Mouse (Mus musculus) testis, adult 2 months (tissue): ENCODE measurements around the gene Cep131. TPM values are rescaled to one million over a fixed set of nuclear protein-coding genes. Genes with fewer than 3 reads are reported as not detected.

Source experiments
- H3K27ac ChIP-seq: fragments of 200-500 bp; 2 replicates; pipeline ENCODE4 v1.5.1; 2012; ENCODE audit warnings: low read depth, low read length; ENCODE audit not compliant: control insufficient read depth, insufficient read depth
- H3K27me3 ChIP-seq: fragments of 200-500 bp; 2 replicates; pipeline ENCODE4 v1.6.1; 2012; ENCODE audit warnings: mild to moderate bottlenecking, low read length, moderate library complexity; ENCODE audit not compliant: control insufficient read depth, insufficient read depth
- H3K36me3 ChIP-seq: fragments of 200-500 bp; 2 replicates; pipeline ENCODE4 v1.6.1; 2012; ENCODE audit warnings: mild to moderate bottlenecking, low read length; ENCODE audit not compliant: control insufficient read depth, insufficient read depth
- H3K4me1 ChIP-seq: fragments of 200-500 bp; 2 replicates; pipeline ENCODE4 v1.6.1; 2012; ENCODE audit warnings: low read length; ENCODE audit not compliant: control insufficient read depth, insufficient read depth
- H3K4me3 ChIP-seq: fragments of 200-500 bp; 2 replicates; pipeline ENCODE4 v1.5.1; 2012; ENCODE audit warnings: low read depth, mild to moderate bottlenecking, low read length, moderate library complexity, mixed read lengths; ENCODE audit not compliant: control insufficient read depth
- CTCF ChIP-seq: fragments of 200-500 bp; IDR thresholded peaks from 2 replicates; pipeline ENCODE4 v1.5.1; 2012; ENCODE audit warnings: low read depth, mild to moderate bottlenecking, inconsistent platforms, low read length, moderate library complexity; ENCODE audit not compliant: control insufficient read depth, insufficient read depth, insufficient replicate concordance
- POLR2A ChIP-seq: fragments of 200-500 bp; IDR thresholded peaks from 2 replicates; pipeline ENCODE4 v1.6.1; 2012; ENCODE audit warnings: low read depth, mild to moderate bottlenecking, inconsistent platforms, low read length, moderate library complexity; ENCODE audit not compliant: control insufficient read depth
- polyA plus RNA-seq: library from polyadenylated mRNA; depleted of rRNA; stranded (reverse); fragments of >200 nt; gene quantifications from 2 replicates; pipeline ENCODE4 v1.2.3, GENCODE M21; 2012; rRNA removed

Cep131 gene
- 41.3 and 44.7 TPM in 2 replicates for polyA plus RNA-seq

DNA sequence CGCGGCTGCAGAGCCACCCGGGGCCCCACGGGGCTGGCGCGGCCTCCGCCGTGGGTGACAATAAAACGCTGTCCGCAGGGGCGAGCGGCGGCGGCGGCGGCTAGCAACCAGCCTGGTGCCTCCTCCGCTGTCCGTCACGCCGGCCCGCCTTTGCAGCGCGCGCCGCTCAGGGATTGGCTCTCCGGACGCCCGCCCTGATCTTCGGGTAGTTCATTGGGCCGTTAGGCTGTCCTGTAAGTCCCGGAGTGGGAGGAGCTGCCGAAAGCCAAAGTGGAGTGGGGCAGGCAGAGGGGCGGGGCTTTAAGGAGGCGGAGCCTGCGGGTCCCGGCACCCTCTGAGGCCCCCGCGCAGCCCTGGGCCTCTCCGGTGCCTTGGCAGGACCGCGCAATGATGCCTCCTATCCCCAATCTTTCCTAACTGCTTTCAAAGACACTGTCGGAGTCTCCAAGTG, at the start of gene Cep131:
Cep131 (minus strand) TSS at position 126 of the 451 bp plus-strand sequence.
- H3K27ac ChIP-seq = peak within 1 kb of the TSS; percentile 39
- peak within 1 kb of the TSS; percentile 85 for H3K4me3 ChIP-seq

DNA sequence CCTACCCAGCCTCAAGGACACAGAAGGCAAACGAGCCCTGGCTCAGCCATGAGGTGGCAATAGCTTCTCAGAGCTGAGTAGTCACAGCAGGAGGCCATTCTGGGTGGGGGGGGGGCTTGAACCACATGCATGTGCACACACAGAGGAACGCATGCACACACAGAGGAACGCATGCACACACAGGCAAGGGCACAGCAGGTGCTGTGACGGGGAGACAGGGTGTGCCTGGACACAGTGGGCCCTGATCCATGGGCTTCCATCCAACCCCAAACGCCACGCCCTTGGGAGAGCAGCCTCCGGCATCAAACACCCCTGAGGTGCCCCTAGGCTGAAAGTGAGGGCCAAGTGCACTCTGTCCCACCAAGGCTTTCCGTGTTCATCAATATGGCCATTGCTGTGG, 49.6 kb upstream of the Cep131 start:
- Histone ChIP-seq H3K36me3 (peaks cover under 1% of the 10 kb centered on the region; the same call in 1 of the 2 replicates), H3K27ac (no peak overlapping the region)
- TF ChIP-seq CTCF (no peak), POLR2A (no peak)

More for the DNA sequence above, at the start of gene Cep131:
- Histone ChIP-seq H3K4me1 (peaks cover 5% of the 10 kb centered on the region), H3K27me3 (no peaks in the 10 kb centered on the region), H3K36me3 (no peaks in the 10 kb centered on the region; the same call in 1 of the 2 replicates)
- TF ChIP-seq POLR2A (no peak), CTCF (no peak)

GRCm38 (mm10) chr11:120134847-120135530, 48.4 kb upstream of the Cep131 start:
- Histone ChIP-seq H3K36me3 (peaks cover 3% of the 10 kb centered on the region; the same call in 1 of the 2 replicates), H3K27me3 (no peaks in the 10 kb centered on the region), H3K4me1 (no peaks in the 10 kb centered on the region), H3K27ac (no peak overlapping the region), H3K4me3 (no peak overlapping the region)
- TF ChIP-seq CTCF = no peak
- no peak for TF ChIP-seq POLR2A

More for the DNA sequence above, 49.6 kb upstream of the Cep131 start:
- Histone ChIP-seq H3K4me3 (no peak overlapping the region), H3K27me3 (no peaks in the 10 kb centered on the region), H3K4me1 (no peaks in the 10 kb centered on the region)

DNA sequence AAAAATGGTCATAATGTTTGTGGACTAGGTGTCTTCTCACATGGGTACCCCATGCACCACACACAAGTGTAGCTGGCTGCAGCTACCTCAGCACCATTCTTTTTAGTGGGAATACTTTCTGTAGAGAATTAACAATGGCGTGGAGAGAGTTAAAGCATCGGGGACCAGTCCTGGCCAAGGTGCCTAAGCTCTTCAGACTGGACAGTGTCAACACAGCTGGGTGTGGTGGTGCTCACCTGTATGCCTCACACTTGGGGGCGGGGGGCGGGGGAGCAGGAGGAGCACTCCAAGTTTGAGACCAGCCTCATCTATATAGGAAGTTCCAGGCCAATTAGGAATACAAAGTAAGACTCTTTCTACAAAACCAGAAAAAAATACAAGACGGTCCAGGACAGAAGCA, 47.5 kb upstream of the Cep131 start:
- H3K36me3 ChIP-seq = peaks cover 3% of the 10 kb centered on the region; the same call in 1 of the 2 replicates
- H3K4me1 ChIP-seq = no peaks in the 10 kb centered on the region
- H3K4me3 ChIP-seq = no peak overlapping the region
- no peak for TF ChIP-seq POLR2A
- TF ChIP-seq CTCF = no peak
- no peaks in the 10 kb centered on the region for H3K27me3 ChIP-seq
- H3K27ac ChIP-seq = no peak overlapping the region

DNA sequence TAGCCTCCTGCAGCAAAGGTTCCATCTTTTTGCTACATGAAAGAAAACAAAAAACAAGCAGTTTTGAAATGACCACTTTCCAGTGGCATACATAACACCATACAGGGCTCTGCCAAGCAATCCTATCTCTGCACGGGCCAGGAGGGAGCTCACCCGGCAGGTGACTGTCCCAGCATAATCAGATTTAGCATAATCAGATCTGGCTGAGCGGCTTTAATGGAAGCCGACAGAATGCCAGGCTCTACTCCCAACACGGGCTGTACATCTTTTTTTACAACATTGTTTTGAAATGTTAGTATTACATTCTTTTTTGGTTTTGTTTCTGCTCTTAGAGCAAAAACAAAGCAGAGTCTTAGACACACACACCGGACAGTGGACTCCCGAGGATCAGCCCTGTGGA, 42.7 kb upstream of the Cep131 start:
- Histone ChIP-seq H3K4me3 (no peak overlapping the region), H3K27ac (no peak overlapping the region), H3K36me3 (peaks cover 3% of the 10 kb centered on the region; the same call in 1 of the 2 replicates), H3K27me3 (no peaks in the 10 kb centered on the region), H3K4me1 (no peaks in the 10 kb centered on the region)
- no peak for TF ChIP-seq CTCF
- TF ChIP-seq POLR2A = no peak

DNA sequence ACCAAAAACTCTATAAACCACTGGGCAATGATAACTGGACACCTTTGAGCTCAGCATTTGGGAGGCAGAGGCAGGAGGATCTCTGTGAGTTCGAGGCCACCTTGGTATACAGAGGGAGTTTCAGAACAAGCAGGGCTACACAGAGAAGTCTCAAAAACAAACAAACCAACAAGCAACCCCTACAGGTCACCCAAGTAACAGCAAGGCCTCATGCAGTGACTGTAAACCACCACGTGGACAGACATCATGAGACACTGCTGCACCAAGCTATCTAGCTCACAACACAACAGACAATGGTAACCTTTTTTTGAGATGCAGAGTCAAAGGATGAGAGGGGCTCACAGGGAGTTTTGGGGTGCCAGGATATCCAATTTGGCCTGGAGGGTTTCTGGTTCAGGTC, 40.2 kb upstream of the Cep131 start:
- H3K4me1 ChIP-seq = no peaks in the 10 kb centered on the region
- H3K36me3 ChIP-seq = peaks cover 5% of the 10 kb centered on the region; the same call in 1 of the 2 replicates
- H3K27ac ChIP-seq = no peak overlapping the region
- H3K4me3 ChIP-seq = no peak overlapping the region
- TF ChIP-seq CTCF (no peak), POLR2A (no peak)
- no peaks in the 10 kb centered on the region for H3K27me3 ChIP-seq

DNA sequence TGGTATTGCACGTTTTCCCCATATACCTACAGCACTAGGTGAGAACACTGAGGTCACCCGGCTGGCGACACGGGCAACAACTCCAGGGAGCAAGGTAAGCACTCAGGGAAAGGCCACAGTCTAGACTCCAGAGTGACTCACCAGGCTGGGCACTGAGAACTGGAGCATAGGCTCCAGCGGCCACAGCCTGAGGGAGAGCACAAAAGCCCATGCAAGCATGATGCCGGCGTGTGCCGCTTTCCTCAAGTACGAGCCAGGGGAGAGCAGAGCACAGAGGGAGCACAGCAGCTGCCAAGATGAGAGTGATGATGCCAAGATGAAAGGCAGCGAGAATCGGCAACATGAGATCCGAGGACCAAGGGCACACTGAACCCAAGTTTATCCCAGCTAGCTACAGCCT, 35.5 kb upstream of the Cep131 start:
- Histone ChIP-seq H3K4me3 (no peak overlapping the region), H3K27ac (no peak overlapping the region), H3K4me1 (no peaks in the 10 kb centered on the region), H3K36me3 (peaks cover 2% of the 10 kb centered on the region; the same call in 1 of the 2 replicates), H3K27me3 (no peaks in the 10 kb centered on the region)
- no peak for TF ChIP-seq CTCF
- no peak for TF ChIP-seq POLR2A
